Mouse (Mus musculus) gastrocnemius, adult 18-20 months (tissue): ENCODE data around the gene 1700019A02Rik. TPM values are rescaled to one million over a fixed set of nuclear protein-coding genes. Genes with fewer than 3 reads are reported as not detected.

Experiments
- DNase-seq: peaks from one replicate; pipeline ENCODE4 v3.0.0; 2021; ENCODE audit warnings: low spot score
- long read RNA-seq, 2 experiments: library from polyadenylated mRNA; stranded (forward); transcript quantifications; one replicate each; pipeline ENCODE4 v2.0.0; 2021
- total RNA-seq, 2 experiments: library from RNA; stranded (reverse); gene quantifications; 2 replicates each; pipeline ENCODE4 v1.2.3; 2021

The 1700019A02Rik gene
- total RNA-seq: not detected
- long read RNA-seq, experiment 1: 0 reads
- long read RNA-seq, experiment 2: 0 reads

GRCm38 (mm10) chr1:53187536-53187935, at the start of gene 1700019A02Rik:
TSS of gene 1700019A02Rik (minus strand) at chr1:53187636.
- DNase-seq: no peak

- DNase-seq: no peak
Observed at GRCm38 (mm10) chr1:53226063-53226462, 38.6 kb upstream of the 1700019A02Rik start.

GRCm38 (mm10) chr1:53225616-53226015, 38.2 kb upstream of the 1700019A02Rik start:
- peak; percentile 49 for DNase-seq

GRCm38 (mm10) chr1:53224775-53225174, 37.3 kb upstream of the 1700019A02Rik start:
- no peak for DNase-seq

- no peak for DNase-seq
Observed at GRCm38 (mm10) chr1:53210136-53210535, 22.7 kb upstream of the 1700019A02Rik start.

GRCm38 (mm10) chr1:53203902-53204301, 16.5 kb upstream of the 1700019A02Rik start:
- DNase-seq: no peak

- no peak for DNase-seq
Observed at GRCm38 (mm10) chr1:53201630-53202199, 14.3 kb upstream of the 1700019A02Rik start.

- DNase-seq: no peak
Observed at GRCm38 (mm10) chr1:53194536-53194935, 7.1 kb upstream of the 1700019A02Rik start.

- no peak for DNase-seq
Observed at GRCm38 (mm10) chr1:53191234-53191633, 3.8 kb upstream of the 1700019A02Rik start.

- DNase-seq: no peak
Observed at GRCm38 (mm10) chr1:53189620-53190019, 2.2 kb upstream of the 1700019A02Rik start.

GRCm38 (mm10) chr1:53186301-53186700, 1.1 kb downstream of the 1700019A02Rik start:
- no peak for DNase-seq

- no peak for DNase-seq
Observed at GRCm38 (mm10) chr1:53157715-53158114, 29.7 kb downstream of the 1700019A02Rik start.

GRCm38 (mm10) chr1:53123066-53123465, 64.4 kb downstream of the 1700019A02Rik start:
- DNase-seq: no peak

GRCm38 (mm10) chr1:53110561-53110960, 76.9 kb downstream of the 1700019A02Rik start:
- no peak for DNase-seq

Other genes with a start within 250 kb of the 1700019A02Rik start
- gene 1700019D03Rik, start 167.5 kb downstream of the 1700019A02Rik start, total RNA-seq: 1 to 10 TPM in 1 of 2 experiments, under 1 TPM in 1; 0.55 to 1.4 TPM
- 10 to 100 TPM; 41.3 to 43.2 TPM for gene Mstn, start 126.0 kb downstream of the 1700019A02Rik start, total RNA-seq
- gene Pms1, start 109.4 kb upstream of the 1700019A02Rik start, total RNA-seq: 1 to 10 TPM; 4.0 to 5.2 TPM
- gene Ormdl1, start 109.5 kb upstream of the 1700019A02Rik start, total RNA-seq: 1 to 10 TPM; 7.9 to 8.3 TPM
- under 1 TPM; 0.40 to 0.43 TPM for gene Gm28778, start 109.5 kb upstream of the 1700019A02Rik start, total RNA-seq
- gene Osgepl1, start 126.0 kb upstream of the 1700019A02Rik start, total RNA-seq: 10 to 100 TPM; 22.8 to 28.1 TPM
- 1 to 10 TPM in 1 of 2 experiments, not detected in 1; 7.4 TPM for gene Asdurf, start 165.0 kb upstream of the 1700019A02Rik start, total RNA-seq
- gene Gm28551, start 165.0 kb upstream of the 1700019A02Rik start, total RNA-seq: under 1 TPM; 0.12 to 0.14 TPM
- 10 to 100 TPM; 62.4 to 65.3 TPM for gene Asnsd1, start 165.1 kb upstream of the 1700019A02Rik start, total RNA-seq